Mouse (Mus musculus) MEL (cell line): ENCODE measurements around the gene Trim41. TPM values are rescaled to one million over a fixed set of nuclear protein-coding genes. Genes with fewer than 3 reads are reported as not detected.

Source experiments
- DNase-seq: peaks from one replicate; pipeline ENCODE4 v3.0.0; 2011; ENCODE audit warnings: low read depth, low spot score
- H3K27ac ChIP-seq: 2 replicates; pipeline ENCODE4 v1.5.1; 2012; ENCODE audit warnings: low read depth, mild to moderate bottlenecking, control low read depth, low read length, moderate library complexity; ENCODE audit not compliant: control insufficient read depth
- H3K27me3 ChIP-seq, 2 experiments: fragments of 150-350 bp in 1 of 2; sonication (generic) in 1 of 2; 2 replicates each; pipeline ENCODE4 v1.6.1; 2012; ENCODE audit warnings: low read length in 2 of 2, mild to moderate bottlenecking in 2 of 2, improper control_type of control experiment in 1 of 2, moderate library complexity in 1 of 2; ENCODE audit not compliant: insufficient read depth in 2 of 2, control insufficient read depth in 1 of 2
- H3K36me3 ChIP-seq, 2 experiments: 2 replicates each; pipeline ENCODE4 v1.6.1; 2012 to 2014; ENCODE audit warnings: low read length in 2 of 2, improper control_type of control experiment in 1 of 2, inconsistent platforms in 1 of 2, mild to moderate bottlenecking in 1 of 2; ENCODE audit not compliant: insufficient read depth in 2 of 2, control insufficient read depth in 1 of 2
- H3K4me1 ChIP-seq, 2 experiments: fragments of 150-350 bp in 1 of 2; sonication (generic) in 1 of 2; 2 replicates each; pipeline ENCODE4 v1.6.1; 2012; ENCODE audit warnings: low read length in 2 of 2, improper control_type of control experiment in 1 of 2, mild to moderate bottlenecking in 1 of 2; ENCODE audit not compliant: insufficient read depth in 2 of 2, control insufficient read depth in 1 of 2
- H3K4me3 ChIP-seq, 2 experiments: fragments of 150-350 bp in 1 of 2; sonication (generic) in 1 of 2; 2 replicates each; pipeline ENCODE4 v1.5.1; 2012; ENCODE audit warnings: low read depth in 2 of 2, low read length in 2 of 2, mild to moderate bottlenecking in 2 of 2, moderate library complexity in 2 of 2, control low read depth in 1 of 2, improper control_type of control experiment in 1 of 2; ENCODE audit not compliant: control insufficient read depth in 1 of 2, insufficient read depth in 1 of 2
- H3K79me2 ChIP-seq: 2 replicates; pipeline ENCODE4 v1.6.1; 2012; ENCODE audit warnings: mild to moderate bottlenecking, low read length, moderate library complexity; ENCODE audit not compliant: control insufficient read depth, poor library complexity, insufficient read depth
- H3K9ac ChIP-seq: 2 replicates; pipeline ENCODE4 v1.6.1; 2012; ENCODE audit warnings: low read depth, mild to moderate bottlenecking, control low read depth, low read length, moderate library complexity; ENCODE audit not compliant: control insufficient read depth, poor library complexity, severe bottlenecking
- H3K9me3 ChIP-seq: fragments of 150-350 bp; sonication (generic); replicated peaks from 2 replicates; pipeline ENCODE4 v1.6.1; 2012; ENCODE audit warnings: mild to moderate bottlenecking, low read length, improper control_type of control experiment, moderate library complexity; ENCODE audit not compliant: insufficient read depth
- CHD1 ChIP-seq: IDR thresholded peaks from 2 replicates; pipeline ENCODE4 v1.6.1; 2012; ENCODE audit warnings: low read depth, mild to moderate bottlenecking, inconsistent platforms, low read length, improper control_type of control experiment
- CHD2 ChIP-seq: IDR thresholded peaks from 2 replicates; pipeline ENCODE4 v1.6.1; 2011; ENCODE audit warnings: low read length, improper control_type of control experiment
- CTCF ChIP-seq, 3 experiments: IDR thresholded peaks in 2 of 3; conservative IDR thresholded peaks in 1 of 3; 2 replicates each; pipeline ENCODE4 v1.5.1; 2011 to 2012; ENCODE audit warnings: low read length in 3 of 3, low read depth in 2 of 3, mild to moderate bottlenecking in 2 of 3, improper control_type of control experiment in 1 of 3, inconsistent platforms in 1 of 3, mixed read lengths in 1 of 3, moderate library complexity in 1 of 3; ENCODE audit not compliant: control insufficient read depth in 1 of 3, insufficient read depth in 1 of 3, poor library complexity in 1 of 3, severe bottlenecking in 1 of 3
- E2F4 ChIP-seq: IDR thresholded peaks from 2 replicates; pipeline ENCODE4 v1.6.1; 2011; ENCODE audit warnings: low read depth, low read length, improper control_type of control experiment, borderline replicate concordance
- EP300 ChIP-seq, 2 experiments: IDR thresholded peaks; 2 replicates each; pipeline ENCODE4 v1.6.1; 2011; ENCODE audit warnings: improper control_type of control experiment in 2 of 2, low read length in 2 of 2, low read depth in 1 of 2, mild to moderate bottlenecking in 1 of 2
- GABPA ChIP-seq: IDR thresholded peaks from 2 replicates; pipeline ENCODE4 v1.6.1; 2012; ENCODE audit warnings: low read depth, mild to moderate bottlenecking, inconsistent platforms, low read length, improper control_type of control experiment, moderate library complexity
- MAZ ChIP-seq: IDR thresholded peaks from 2 replicates; pipeline ENCODE4 v1.6.1; 2012; ENCODE audit warnings: low read depth, mild to moderate bottlenecking, inconsistent platforms, low read length, improper control_type of control experiment
- MEF2A ChIP-seq: IDR thresholded peaks from 2 replicates; pipeline ENCODE4 v1.6.1; 2014; ENCODE audit warnings: low read depth, mild to moderate bottlenecking, inconsistent platforms, low read length, improper control_type of control experiment; ENCODE audit not compliant: poor library complexity, insufficient replicate concordance, severe bottlenecking; ENCODE audit errors: extremely low read depth
- NELFE ChIP-seq: IDR thresholded peaks from 2 replicates; pipeline ENCODE4 v1.6.1; 2011; ENCODE audit warnings: low read depth, low read length, improper control_type of control experiment
- NRF1 ChIP-seq: IDR thresholded peaks from 2 replicates; pipeline ENCODE4 v1.6.1; 2014; ENCODE audit warnings: low read depth, mild to moderate bottlenecking, inconsistent platforms, low read length, improper control_type of control experiment, moderate library complexity; ENCODE audit not compliant: poor library complexity, insufficient read depth, severe bottlenecking
- SMC3 ChIP-seq: IDR thresholded peaks from 2 replicates; pipeline ENCODE4 v1.6.1; 2011; ENCODE audit warnings: low read depth, low read length, improper control_type of control experiment
- TBP ChIP-seq: IDR thresholded peaks from 2 replicates; pipeline ENCODE4 v1.8.0; 2011; ENCODE audit warnings: low read depth, low read length, improper control_type of control experiment
- TCF12 ChIP-seq: IDR thresholded peaks from 2 replicates; pipeline ENCODE4 v1.6.1; 2014; ENCODE audit warnings: low read depth, mild to moderate bottlenecking, inconsistent platforms, low read length, improper control_type of control experiment, moderate library complexity
- USF1 ChIP-seq: IDR thresholded peaks from 2 replicates; pipeline ENCODE4 v1.6.1; 2014; ENCODE audit warnings: low read depth, mild to moderate bottlenecking, inconsistent platforms, low read length, improper control_type of control experiment, moderate library complexity
- ZKSCAN1 ChIP-seq: IDR thresholded peaks from 2 replicates; pipeline ENCODE4 v1.6.1; 2012; ENCODE audit warnings: low read depth, mild to moderate bottlenecking, inconsistent platforms, low read length, improper control_type of control experiment, moderate library complexity
- polyA plus RNA-seq, 2 experiments: library from polyadenylated mRNA; stranded (reverse) in 1 of 2; unstranded in 1 of 2; fragments of >175 nt in 1 of 2; fragments of >200 nt in 1 of 2; gene quantifications; 2 replicates each; pipeline versions ENCODE4 v1.2.1 to v1.2.4; 2012; ENCODE audit warnings: low replicate concordance in 2 of 2, low read depth in 1 of 2; ENCODE audit not compliant: insufficient read length in 2 of 2, insufficient read depth in 1 of 2, missing spikeins in 1 of 2
- total RNA-seq: library from RNA; depleted of rRNA; stranded (reverse); fragments of 300-350 nt; gene quantifications from 2 replicates; pipeline ENCODE4 v1.2.3, GENCODE M21; 2012

Trim41 gene
- total and polyA plus RNA-seq, 3 experiments, result 37.0 to 76.3 (median 56.4) TPM

- TF ChIP-seq ZKSCAN1, result no peak
- peak; percentile 72 for TF ChIP-seq TCF12
- peak; percentile 55; the same call in 1 of the 2 replicates for TF ChIP-seq CHD1
- 0 out of 2 replicates have a peak, but pooled peaks have one; percentile 23 for TF ChIP-seq NRF1
- TF ChIP-seq, all 39 proteins: peak for 19
Observed at GRCm38 (mm10) chr11:48816800-48817665, at the start of gene Trim41 (continued).

GRCm38 (mm10) chr11:48866481-48866880 lies 49.3 kb upstream of the Trim41 start:
- no peak overlapping the region for H3K27ac ChIP-seq
- DNase-seq, result no peak
- H3K9me3 ChIP-seq, result no peaks in the 10 kb centered on the region
- peaks cover 0 to 11% of the 10 kb centered on the region in 2 experiments; a peak in 3 of 4 replicates for H3K36me3 ChIP-seq
- H3K79me2 ChIP-seq, result peaks cover 10% of the 10 kb centered on the region; the same call in 1 of the 2 replicates
- peaks cover 6 to 15% of the 10 kb centered on the region in 2 experiments for H3K4me1 ChIP-seq
- H3K9ac ChIP-seq, result no peak overlapping the region
- no peak overlapping the region for H3K4me3 ChIP-seq
- no peaks in the 10 kb centered on the region for H3K27me3 ChIP-seq
- TF ChIP-seq MAZ, result no peak
- TF ChIP-seq E2F4, result no peak
- no peak for TF ChIP-seq TBP
- TF ChIP-seq MEF2A, result no peak

GRCm38 (mm10) chr11:48863808-48864207 lies 46.7 kb upstream of the Trim41 start:
- TF ChIP-seq ZKSCAN1, result no peak
- TF ChIP-seq USF1, result peak; percentile 55; the same call in 1 of the 2 replicates
- H3K9ac ChIP-seq, result no peak overlapping the region
- H3K4me1 ChIP-seq, result peaks cover under 1 to 4% of the 10 kb centered on the region in 2 experiments; a peak in 3 of 4 replicates
- H3K27me3 ChIP-seq, result no peaks in the 10 kb centered on the region
- no peak for DNase-seq
- H3K79me2 ChIP-seq, result no peaks in the 10 kb centered on the region
- no peak overlapping the region for H3K27ac ChIP-seq
- peaks cover 0 to 6% of the 10 kb centered on the region in 2 experiments; a peak in 3 of 4 replicates for H3K36me3 ChIP-seq
- H3K9me3 ChIP-seq, result no peaks in the 10 kb centered on the region
- H3K4me3 ChIP-seq, result no peak overlapping the region

GRCm38 (mm10) chr11:48862784-48863319 lies 45.7 kb upstream of the Trim41 start:
- H3K4me1 ChIP-seq, result no peaks in the 10 kb centered on the region
- no peak overlapping the region for H3K4me3 ChIP-seq
- H3K27ac ChIP-seq, result no peak overlapping the region
- no peak overlapping the region for H3K9ac ChIP-seq
- DNase-seq, result peak; percentile 44
- TF ChIP-seq CTCF (IDR thresholded peaks at IDR 0.05 in 2 of 3, conservative IDR thresholded peaks at IDR 0.05 in 1 of 3; ENCODE audit: control insufficient read depth in 1 of 3, insufficient read depth in 1 of 3, low read depth in 2 of 3, low read length in 3 of 3, poor library complexity in 1 of 3, severe bottlenecking in 1 of 3) (peak in 1 of 3 experiments; percentile 33; a peak in 2 of 6 replicates), GABPA (no peak), SMC3 (peak; percentile 46), EP300 (IDR thresholded peaks at IDR 0.05; ENCODE audit: low read depth in 1 of 2, low read length in 2 of 2) (no peak), TBP (peak; percentile 98), CHD1 (no peak), CHD2 (no peak), NELFE (no peak)
- H3K36me3 ChIP-seq, result no peaks in the 10 kb centered on the region; a peak in 2 of 4 replicates
- H3K27me3 ChIP-seq, result no peaks in the 10 kb centered on the region
- H3K79me2 ChIP-seq, result no peaks in the 10 kb centered on the region
- H3K9me3 ChIP-seq, result no peaks in the 10 kb centered on the region
